Mouse (Mus musculus): ENCODE results near the gene Slc13a4.

The Slc13a4 gene

GRCm38 (mm10) chr6:35308037-35308436, at the start of gene Slc13a4:
Slc13a4 (minus strand) TSS chr6:35308131.
- DNase-seq (ENCODE audit: low spot score), result no peak

- DNase-seq (ENCODE audit: low spot score), result no peak
Measured at GRCm38 (mm10) chr6:35355320-35355719, 47.4 kb upstream of the Slc13a4 start.

DNA sequence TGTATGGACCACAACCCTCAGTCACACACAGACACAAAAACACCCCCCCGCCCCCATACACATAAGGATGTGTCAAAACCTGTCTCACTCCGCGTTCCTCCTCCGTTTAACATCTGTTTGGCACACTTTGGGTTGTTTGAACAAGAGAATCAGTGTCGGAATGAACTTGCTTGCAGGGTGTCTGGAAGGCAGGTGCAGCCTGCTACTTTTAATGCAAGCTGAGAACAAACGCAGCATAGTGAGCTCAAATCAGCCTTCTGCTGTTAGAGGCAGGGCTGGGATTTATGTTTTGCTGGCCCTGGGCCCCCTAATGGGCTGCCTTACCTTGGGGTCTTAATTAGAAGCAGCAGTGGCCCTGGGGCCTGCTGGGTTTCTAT, 46.7 kb upstream of the Slc13a4 start:
- no peak for DNase-seq (ENCODE audit: low spot score)

DNA sequence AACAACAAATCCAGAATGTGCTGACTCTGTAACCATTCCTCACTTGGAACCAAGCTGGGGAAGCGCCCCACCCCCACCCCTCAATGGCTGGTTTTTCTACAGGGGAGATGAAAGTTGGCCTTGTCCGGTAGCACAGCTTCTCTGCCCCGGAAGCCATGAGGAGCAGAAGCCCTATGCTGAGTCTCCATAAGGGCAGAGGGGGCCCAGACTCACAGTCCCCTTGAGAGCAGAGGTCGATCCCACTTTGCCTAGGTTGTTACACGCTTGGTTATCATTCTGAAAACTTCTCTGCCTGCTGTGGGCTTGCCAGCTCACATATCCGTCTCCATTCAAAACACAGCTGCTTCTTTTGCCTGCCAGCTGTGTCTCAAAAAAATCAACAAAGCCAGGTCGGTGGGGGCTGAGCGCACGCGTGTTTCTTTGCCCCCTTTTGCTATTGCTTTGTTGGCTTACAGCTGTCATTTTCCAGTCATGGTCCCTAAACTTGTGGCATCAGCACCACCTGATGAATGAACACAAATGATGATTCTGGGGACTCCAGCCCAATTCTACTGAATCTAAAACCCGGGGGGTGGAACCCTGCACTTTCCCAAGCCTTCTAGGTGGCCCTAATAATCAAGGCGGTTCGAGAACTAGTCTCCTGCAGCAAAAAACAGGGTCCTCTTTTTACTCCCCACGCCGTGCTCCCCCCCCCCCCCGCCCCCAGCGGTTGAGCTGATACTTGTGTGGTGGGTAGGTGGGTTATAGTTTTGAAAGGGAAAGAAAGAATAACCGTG, 46.1 kb upstream of the Slc13a4 start:
- DNase-seq (ENCODE audit: low spot score), result no peak

- DNase-seq (ENCODE audit: low spot score), result no peak
Measured at GRCm38 (mm10) chr6:35353416-35353815, 45.5 kb upstream of the Slc13a4 start.

DNA sequence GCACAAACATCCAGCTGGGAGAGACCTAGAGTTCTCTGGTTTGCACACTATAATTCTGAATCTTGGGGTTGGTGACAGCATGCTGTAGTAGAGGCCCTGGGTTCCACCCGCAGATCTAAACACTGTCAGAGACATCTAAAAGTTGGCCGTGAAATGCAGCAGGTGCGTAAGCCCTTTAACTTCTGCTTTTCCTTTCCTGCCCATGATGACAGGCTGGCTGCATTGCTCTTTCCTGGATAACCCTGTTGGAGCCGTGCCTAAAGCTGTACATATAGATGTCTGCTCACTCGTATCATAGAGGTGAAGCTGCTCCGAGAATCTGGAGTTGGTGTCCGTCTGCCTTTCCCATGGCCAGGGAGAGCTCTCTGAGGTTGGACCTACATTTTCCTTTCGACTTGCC, 44.9 kb upstream of the Slc13a4 start:
- DNase-seq (ENCODE audit: low spot score), result no peak

DNA sequence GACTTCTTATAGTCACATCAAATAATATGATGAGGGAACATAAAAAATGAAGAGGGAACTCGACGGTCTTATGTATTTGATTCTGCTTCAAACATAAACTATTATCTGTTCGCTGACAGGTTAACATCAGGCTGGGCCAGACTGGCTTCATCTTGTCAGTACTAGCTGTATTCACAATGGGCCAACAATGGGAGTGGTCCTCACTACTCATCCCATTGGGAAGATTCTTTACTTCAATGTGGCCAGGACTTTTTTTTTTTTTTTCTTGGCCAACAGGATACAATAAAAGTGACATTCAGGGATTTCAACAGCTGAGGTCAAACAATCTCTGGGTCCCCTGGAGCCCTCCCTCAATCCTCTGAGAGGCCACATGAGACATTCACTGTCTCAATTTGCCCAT, 43.9 kb upstream of the Slc13a4 start:
- no peak for DNase-seq (ENCODE audit: low spot score)

DNA sequence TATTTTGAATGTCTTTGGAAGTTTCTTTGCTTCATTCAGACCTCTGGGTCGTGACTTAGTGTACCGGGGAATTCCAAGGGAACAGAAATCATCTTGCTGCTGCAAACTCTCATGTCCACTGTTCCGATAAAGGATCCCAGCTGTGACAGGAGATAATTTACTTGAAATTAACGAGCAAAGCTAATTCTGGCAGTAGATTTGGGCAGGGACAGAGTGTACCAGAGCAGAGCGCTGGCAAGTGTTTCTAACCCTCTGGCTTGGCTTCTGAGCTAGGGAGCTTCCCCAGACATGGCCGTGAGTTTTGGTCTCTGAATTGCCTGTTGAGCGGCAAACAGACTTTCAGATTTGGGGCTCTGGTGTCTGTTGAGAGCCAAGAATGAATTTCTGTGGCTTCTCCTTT, 41.9 kb upstream of the Slc13a4 start:
- peak; percentile 55 for DNase-seq (ENCODE audit: low spot score)

DNA sequence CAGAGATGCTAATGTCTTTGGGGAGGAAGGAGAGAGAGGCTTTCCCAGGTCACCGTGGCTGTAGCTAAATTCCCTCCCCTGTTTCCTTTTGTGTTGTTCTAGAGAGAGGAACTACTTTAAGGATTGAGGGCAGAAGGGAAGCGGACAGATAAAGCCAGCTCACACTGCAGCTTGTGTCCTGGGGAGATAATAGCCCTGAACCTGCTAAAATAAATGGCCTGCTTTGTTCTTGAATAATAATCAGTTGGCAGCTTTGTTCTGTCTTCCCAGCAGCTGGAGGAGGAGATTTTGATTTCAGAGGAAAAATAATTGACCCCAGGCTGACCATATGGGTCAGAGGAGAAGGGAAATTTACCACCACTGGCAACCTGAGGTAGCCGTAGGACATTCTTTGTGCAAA, 30.7 kb upstream of the Slc13a4 start:
- no peak for DNase-seq (ENCODE audit: low spot score)

DNA sequence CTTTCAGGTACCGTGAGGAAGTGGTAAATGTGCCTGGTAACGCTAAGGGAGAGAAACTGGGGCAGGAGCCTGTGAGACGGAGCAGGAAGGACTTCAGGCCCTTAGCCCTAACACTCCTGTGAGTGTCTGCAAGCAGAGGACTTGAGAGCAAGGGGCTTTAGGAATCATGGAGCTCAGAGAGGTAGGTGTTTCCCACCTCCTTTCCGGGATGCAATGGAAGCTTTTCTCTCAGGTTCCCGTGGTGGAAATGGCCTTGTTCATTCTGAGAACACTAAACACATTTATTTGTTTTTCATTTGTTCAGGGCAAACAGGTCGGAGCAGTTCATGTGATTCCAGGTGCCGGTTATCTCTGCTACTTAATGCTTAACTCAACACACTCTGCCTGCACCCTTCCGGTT, 29.9 kb upstream of the Slc13a4 start:
- DNase-seq (ENCODE audit: low spot score), result no peak

DNA sequence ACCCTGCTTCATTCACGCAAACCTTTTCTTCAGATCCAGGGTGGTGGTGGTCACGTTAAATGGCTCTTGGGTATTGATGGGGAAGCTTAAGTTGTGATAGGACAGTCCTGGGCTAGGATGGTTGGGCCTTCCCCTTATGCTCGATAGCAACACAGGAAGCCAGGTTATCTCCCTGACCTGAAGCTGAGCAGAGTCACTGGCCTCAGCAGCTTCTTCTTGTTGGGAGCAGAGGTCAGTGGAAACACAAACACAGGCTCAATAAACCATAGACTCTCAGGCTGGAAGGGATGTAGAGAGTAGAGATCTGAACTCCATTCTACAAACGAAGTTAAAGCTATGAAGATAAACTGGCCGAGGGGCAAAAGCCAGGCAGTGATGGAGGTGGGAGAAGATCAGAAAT, 27.5 kb upstream of the Slc13a4 start:
- DNase-seq (ENCODE audit: low spot score), result no peak

DNA sequence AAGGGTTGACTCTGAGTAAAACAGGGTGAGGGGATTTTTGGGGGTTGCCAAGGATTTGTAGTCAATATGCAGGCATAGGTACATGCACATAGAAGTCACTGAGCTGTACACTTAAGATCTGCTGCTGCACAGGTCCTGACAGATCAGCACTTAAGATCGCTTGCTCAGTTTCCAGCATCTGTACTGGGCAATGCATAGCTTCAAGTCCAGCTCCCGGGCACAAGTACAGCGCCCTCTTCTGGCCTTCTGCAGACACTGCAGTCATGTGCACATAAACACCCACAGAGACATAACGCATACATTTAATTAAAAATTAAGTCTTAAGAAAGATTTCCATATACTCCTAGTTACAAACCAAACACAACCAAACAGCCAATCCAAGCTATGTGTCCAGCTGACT, 26.3 kb upstream of the Slc13a4 start:
- DNase-seq (ENCODE audit: low spot score), result no peak

DNA sequence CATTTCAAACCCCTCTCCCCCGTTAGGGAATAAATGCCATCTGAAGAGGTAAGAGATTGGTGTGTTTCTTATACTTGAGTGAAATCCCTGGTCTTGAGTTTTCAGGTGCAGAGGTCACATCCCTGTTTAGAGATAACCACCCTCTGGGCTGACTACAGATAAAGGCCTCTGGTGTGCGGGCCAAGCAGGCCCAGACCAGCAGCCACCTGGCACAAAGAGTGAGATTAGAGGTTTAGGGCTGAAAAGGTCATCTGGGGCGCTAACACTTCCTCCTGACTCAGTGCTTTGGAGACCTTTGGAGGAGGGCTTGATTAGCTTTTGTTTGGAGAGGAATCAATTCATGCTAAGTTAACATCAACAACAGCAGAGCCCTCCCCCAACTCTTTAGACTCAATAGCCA, 25.7 kb upstream of the Slc13a4 start:
- DNase-seq (ENCODE audit: low spot score), result no peak

DNA sequence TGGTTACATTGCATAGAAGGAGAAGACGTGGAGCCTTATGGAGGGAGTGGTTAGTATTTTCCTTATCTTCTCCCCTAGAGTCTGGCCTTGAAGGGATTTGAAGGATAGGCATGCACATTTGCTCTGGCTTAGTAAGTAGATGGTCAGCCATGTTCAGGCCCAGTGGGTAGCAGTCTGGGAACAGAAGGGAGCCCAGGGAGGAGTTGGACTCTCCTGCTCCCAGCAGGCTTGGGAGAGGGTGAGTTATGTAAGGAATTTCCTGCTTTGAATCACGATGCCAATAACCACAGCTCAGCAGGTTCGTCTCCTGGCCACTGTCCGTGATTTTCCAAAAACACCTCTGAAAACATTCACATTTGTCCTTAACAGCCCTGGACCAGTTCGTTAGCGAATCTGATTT, 22.9 kb upstream of the Slc13a4 start:
- no peak for DNase-seq (ENCODE audit: low spot score)

DNA sequence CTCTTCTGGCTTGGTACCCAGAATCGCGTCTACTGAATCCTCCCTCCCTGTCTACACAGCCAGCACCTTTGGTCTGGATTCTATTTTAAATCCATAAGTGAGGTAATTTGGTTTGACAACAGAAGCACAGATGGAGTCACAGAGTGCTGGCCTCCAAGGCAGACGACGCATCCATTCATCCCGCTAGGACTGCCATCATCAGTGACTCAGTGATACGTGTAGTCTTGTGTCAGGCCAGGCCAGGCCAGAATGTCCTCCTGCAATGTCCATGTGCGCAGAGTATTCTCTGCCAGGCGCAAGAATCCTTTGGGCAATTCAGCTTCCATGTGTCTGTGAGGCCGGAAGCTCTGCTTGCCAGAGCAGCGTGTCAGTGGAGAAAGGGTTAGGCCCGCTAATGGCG, 22.0 kb upstream of the Slc13a4 start:
- no peak for DNase-seq (ENCODE audit: low spot score)

DNA sequence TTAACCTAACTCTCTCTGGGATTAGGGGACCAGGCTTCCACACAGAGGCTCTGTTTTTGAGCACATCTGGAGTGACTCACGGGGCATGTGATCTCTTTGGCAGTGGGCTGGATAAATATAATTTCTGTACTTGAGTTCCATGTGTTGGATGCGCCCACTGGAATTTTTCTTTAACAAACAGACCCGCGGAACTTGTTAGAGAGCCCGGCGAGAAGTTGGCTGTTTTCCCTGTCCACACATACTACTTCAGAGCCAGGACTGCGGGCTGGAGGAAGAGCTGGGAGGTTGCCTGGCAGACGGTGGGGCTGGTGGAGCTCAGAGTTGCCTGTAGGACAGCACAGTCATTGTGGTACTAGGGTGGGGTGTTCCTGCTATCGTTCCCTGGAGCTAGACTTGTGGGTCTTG, 18.2 kb upstream of the Slc13a4 start, which contains the start of gene Fam180a:
Gene Fam180a, minus strand, starts transcription at position 31 of the 405 bp plus-strand sequence.
- DNase-seq (ENCODE audit: low spot score), result peak; percentile 69

DNA sequence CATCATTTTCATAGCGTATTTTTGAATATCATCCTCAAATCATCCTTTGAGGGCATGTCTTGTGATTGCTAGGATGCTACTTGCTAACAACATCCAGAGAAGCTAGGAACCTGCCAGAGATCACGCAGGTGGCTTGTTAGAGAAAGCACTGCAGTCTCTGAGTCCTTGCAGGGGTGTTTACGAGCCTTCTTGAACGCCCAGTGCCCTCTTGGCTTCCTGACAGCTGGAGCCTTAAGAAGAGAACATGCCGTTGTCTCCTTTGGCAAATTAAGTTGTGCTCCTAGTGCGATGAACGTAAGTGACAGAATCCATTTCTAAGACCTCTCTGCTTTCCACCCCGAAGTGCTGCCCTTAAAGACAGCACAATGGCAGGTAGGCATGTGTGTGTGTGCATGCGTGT, 16.4 kb upstream of the Slc13a4 start:
- no peak for DNase-seq (ENCODE audit: low spot score)

- DNase-seq (ENCODE audit: low spot score), result no peak
Measured at GRCm38 (mm10) chr6:35323046-35323445, 15.1 kb upstream of the Slc13a4 start.

- peak; percentile 84 for DNase-seq (ENCODE audit: low spot score)
Measured at GRCm38 (mm10) chr6:35321105-35321504, 13.2 kb upstream of the Slc13a4 start.

DNA sequence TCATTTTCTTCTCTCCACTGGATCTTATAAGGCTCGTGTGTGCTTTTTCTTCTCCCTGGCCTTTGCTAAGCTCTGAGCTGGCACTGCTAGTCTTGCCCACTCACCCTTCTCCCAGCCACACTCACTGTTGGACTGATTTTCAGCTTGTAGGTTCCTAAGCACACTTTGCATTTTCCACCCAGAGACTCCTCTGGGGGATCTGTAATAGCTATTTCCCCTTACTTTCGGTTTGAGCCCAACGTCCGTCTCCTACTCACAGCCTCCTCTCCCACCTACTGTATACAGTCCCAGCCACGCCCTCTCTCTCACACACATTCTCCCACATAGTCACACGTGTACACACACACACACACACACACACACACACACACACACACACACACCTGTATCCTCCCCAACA, 11.9 kb upstream of the Slc13a4 start:
- DNase-seq (ENCODE audit: low spot score), result no peak

DNA sequence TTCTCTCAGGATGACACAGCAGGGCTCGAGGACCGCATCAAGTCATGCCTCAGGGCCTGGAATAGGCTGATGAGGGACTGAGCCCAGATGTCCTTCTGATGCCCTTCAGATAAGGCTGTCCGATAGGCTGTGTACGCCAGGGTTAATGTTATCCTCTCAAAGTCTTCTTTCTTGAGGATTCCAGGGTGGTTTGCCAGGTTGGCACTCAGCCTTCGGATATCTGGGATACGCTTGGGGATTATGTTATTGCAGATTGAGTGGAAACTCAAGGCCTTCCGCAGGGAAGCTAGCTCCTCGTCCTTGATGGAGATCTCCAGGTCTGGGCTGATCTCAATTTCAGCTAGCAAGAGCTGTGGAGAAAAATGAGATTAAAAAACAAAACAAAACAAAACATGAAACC, 5.6 kb upstream of the Slc13a4 start:
- peak; percentile 77 for DNase-seq (ENCODE audit: low spot score)

DNA sequence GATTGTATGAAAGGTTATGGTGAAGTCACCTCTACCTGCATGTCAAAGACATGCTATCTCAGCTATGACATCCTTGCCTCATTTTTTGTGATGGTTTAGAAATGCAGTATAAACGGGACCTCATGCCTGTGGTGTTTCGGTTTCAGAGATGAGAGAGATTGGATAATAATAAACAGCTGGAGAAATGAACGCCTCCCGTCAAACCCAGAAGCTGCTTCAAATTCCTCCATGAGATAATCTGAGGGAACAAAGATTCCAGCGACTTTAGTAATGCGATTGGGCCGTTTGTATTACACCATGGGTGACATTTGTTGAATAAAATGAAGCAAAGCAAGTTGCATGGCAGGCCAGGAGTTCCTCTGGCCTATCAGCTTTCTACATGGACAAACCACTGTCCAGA, 1.5 kb upstream of the Slc13a4 start:
- DNase-seq (ENCODE audit: low spot score), result no peak

- DNase-seq (ENCODE audit: low spot score), result no peak
Measured at GRCm38 (mm10) chr6:35307136-35307535, 795 bp downstream of the Slc13a4 start.

DNA sequence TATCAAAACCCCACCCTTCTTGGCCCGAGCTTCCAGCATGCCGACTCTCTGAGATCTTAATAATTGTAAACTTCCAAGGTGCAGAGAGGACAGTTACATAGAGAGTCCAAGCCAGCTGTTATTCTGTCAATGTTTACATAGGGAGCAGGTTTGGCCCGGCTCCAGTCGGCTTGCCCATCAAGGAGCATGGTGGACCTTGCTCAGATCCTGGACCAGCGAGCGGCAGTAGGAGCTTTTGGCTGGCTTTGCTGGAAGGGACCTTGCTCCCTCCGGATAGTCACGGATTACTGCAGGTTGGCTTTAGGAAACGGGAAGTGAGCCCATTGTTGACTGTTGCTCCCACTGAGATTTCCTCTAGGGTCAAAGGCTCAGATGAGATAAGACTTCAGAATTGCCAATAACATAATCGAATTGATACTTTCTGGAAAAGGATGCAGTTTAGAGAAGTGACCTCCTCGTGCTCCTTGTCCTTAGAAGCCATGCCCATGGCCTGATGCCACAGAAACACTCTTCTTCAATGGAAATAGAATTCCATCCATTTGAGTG, 4.5 kb downstream of the Slc13a4 start:
- no peak for DNase-seq (ENCODE audit: low spot score)
